Mouse (Mus musculus) stomach, postnatal 0 days (tissue): Measurements from ENCODE around the gene Vegfa.

ENCODE experiments used
- CTCF ChIP-seq: IDR thresholded peaks from 2 replicates; pipeline ENCODE4 v1.5.1; 2016; ENCODE audit warnings: antibody characterized with exemption, low read depth, mild to moderate bottlenecking, moderate library complexity
- EP300 ChIP-seq: optimal IDR thresholded peaks from 2 replicates; pipeline ENCODE3; 2016; ENCODE audit warnings: antibody characterized with exemption

DNA sequence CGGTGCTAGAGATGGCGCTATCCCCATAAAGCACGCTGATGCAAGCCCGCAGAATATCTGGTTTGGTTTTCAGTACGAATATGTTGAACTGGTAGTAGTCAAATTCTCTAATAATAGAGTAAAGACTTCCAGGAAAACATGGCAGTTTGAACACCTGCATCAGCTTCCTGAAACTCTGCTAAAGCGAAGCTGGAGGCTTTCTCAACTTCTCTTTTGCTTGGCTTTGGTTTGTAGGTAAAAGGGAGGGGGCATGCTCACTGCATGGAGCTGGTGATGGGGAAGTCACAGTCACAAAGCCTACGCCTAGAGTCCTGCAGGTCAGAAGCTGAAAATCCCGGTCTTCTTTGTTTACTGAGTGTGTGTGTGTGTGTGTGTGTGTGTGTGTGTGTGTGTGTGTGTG, 13.6 kb upstream of the Vegfa start:
- TF ChIP-seq CTCF: no peak
- no peak for TF ChIP-seq EP300
